Mouse (Mus musculus) testis, postnatal 14 days (tissue): ENCODE results near the gene Rnf208.

ENCODE experiments used
- DNase-seq: peaks from one replicate; pipeline ENCODE4 v3.0.0; 2021; ENCODE audit warnings: low spot score

Rnf208 gene

GRCm38 (mm10) chr2:25224766-25225752, 17.0 kb upstream of the Rnf208 start:
- DNase-seq: peak; percentile 100

GRCm38 (mm10) chr2:25225811-25226379, 16.2 kb upstream of the Rnf208 start:
- no peak for DNase-seq

GRCm38 (mm10) chr2:25226864-25227263, 15.2 kb upstream of the Rnf208 start:
- DNase-seq: no peak

GRCm38 (mm10) chr2:25227406-25227805, 14.6 kb upstream of the Rnf208 start:
- no peak for DNase-seq

- DNase-seq: peak; percentile 76
These were observed 13.6 kb upstream of the Rnf208 start for GRCm38 (mm10) chr2:25228431-25228889.

- DNase-seq: no peak
These were observed 13.0 kb upstream of the Rnf208 start for GRCm38 (mm10) chr2:25228995-25229530.

- DNase-seq: no peak
These were observed 12.5 kb upstream of the Rnf208 start for GRCm38 (mm10) chr2:25229582-25229981.

GRCm38 (mm10) chr2:25230581-25230980, 11.5 kb upstream of the Rnf208 start:
- DNase-seq: no peak

GRCm38 (mm10) chr2:25231038-25231437, 11.0 kb upstream of the Rnf208 start:
- no peak for DNase-seq

GRCm38 (mm10) chr2:25233421-25233820, 8.6 kb upstream of the Rnf208 start:
- DNase-seq: no peak

- no peak for DNase-seq
These were observed 8.0 kb upstream of the Rnf208 start, which contains the start of gene Slc34a3 for GRCm38 (mm10) chr2:25234050-25234449. Gene Slc34a3 (minus strand): TSS chr2:25234364.

- no peak for DNase-seq
These were observed 7.4 kb upstream of the Rnf208 start for GRCm38 (mm10) chr2:25234551-25235220.

GRCm38 (mm10) chr2:25236614-25237013, 5.4 kb upstream of the Rnf208 start, which contains the start of gene Rnf224:
Gene Rnf224 (minus strand): TSS chr2:25236787.
- DNase-seq: no peak

- no peak for DNase-seq
These were observed 4.5 kb upstream of the Rnf208 start for GRCm38 (mm10) chr2:25237522-25237921.

GRCm38 (mm10) chr2:25238106-25238505, 3.9 kb upstream of the Rnf208 start:
- DNase-seq: no peak

- DNase-seq: no peak
These were observed 2.3 kb upstream of the Rnf208 start for GRCm38 (mm10) chr2:25239766-25240165.

- no peak for DNase-seq
These were observed 1.7 kb upstream of the Rnf208 start for GRCm38 (mm10) chr2:25240310-25240709.

- DNase-seq: peak; percentile 76
These were observed 1.2 kb upstream of the Rnf208 start for GRCm38 (mm10) chr2:25240723-25241437.

- no peak for DNase-seq
These were observed 648 bp upstream of the Rnf208 start for GRCm38 (mm10) chr2:25241438-25241775.

GRCm38 (mm10) chr2:25243342-25243741, 1.3 kb downstream of the Rnf208 start:
- DNase-seq: peak; percentile 60

- DNase-seq: no peak
These were observed 2.1 kb downstream of the Rnf208 start for GRCm38 (mm10) chr2:25244144-25244543.
